In genomic region chr10:23796551-23797503, GRCm38 (mm10) we compare ENCODE assay signal across 8 mouse cellular contexts. TPM values are rescaled to one million over a fixed set of nuclear protein-coding genes. Genes with fewer than 3 reads are reported as not detected.
DNase-seq lines count a peak whose midpoint lies in the region; ATAC-seq lines count a peak whose summit lies in the region.

Gene Slc18b1 (plus strand): TSS chr10:23796986.

- H3K4me1 ChIP-seq in hindbrain, embryonic 16.5 days (ENCODE audit: control insufficient read depth, insufficient read depth, low read depth, low read length), result peaks cover 6% of the 10 kb centered on the region
- H3K4me1 ChIP-seq in megakaryocyte, embryonic 14.5 days, result peaks cover 7% of the 10 kb centered on the region; the same call in 1 of the 2 replicates

- H3K9ac ChIP-seq in hindbrain, embryonic 16.5 days (ENCODE audit: low read depth, low read length), result peak within 1 kb of the TSS; percentile 87

- intact Hi-C loops in gastrocnemius, postnatal 14 days (cut with DNase I; ENCODE audit: low total_unique reads), result no loop called here
- intact Hi-C loops in left cerebral cortex, postnatal 10 days (cut with DNase I), result no loop called here

- H3K9me3 ChIP-seq in hindbrain, embryonic 16.5 days (ENCODE audit: control insufficient read depth, low read length), result no peaks in the 10 kb centered on the region
- H3K9me3 ChIP-seq in megakaryocyte, embryonic 14.5 days, result peaks cover 12% of the 10 kb centered on the region

- ATAC-seq in hindbrain, embryonic 16.5 days, result peak; percentile 79

- DNase-seq in spleen, postnatal 10 days (ENCODE audit: low spot score in 2 of 2), result peak; percentile 22 to 26
- no peak for DNase-seq in spleen, adult 12 weeks (ENCODE audit: low spot score)
- peak; percentile 22 to 49 for DNase-seq in cerebellum, postnatal 4 days (ENCODE audit: low spot score in 2 of 2)
- DNase-seq in gastrocnemius, postnatal 14 days, result peak; percentile 42
- DNase-seq in left cerebral cortex, postnatal 10 days (ENCODE audit: extremely low spot score in 1 of 2, low spot score in 2 of 2), result peak in 1 of 2 experiments; percentile 45
- DNase-seq in right cerebral cortex, postnatal 4 days, result peak; percentile 52

- H3K27me3 ChIP-seq in hindbrain, embryonic 16.5 days (replicated peaks; ENCODE audit: control insufficient read depth, insufficient read depth, low read length), result no peaks in the 10 kb centered on the region
- peaks cover 5% of the 10 kb centered on the region for H3K27me3 ChIP-seq in megakaryocyte, embryonic 14.5 days (replicated peaks)

- H3K27ac ChIP-seq in hindbrain, embryonic 16.5 days (ENCODE audit: low read depth, low read length), result peak within 1 kb of the TSS; percentile 76

- H3K4me3 ChIP-seq in hindbrain, embryonic 16.5 days (ENCODE audit: low read length), result peak within 1 kb of the TSS; percentile 71
- H3K4me3 ChIP-seq in megakaryocyte, embryonic 14.5 days (replicated peaks), result peak within 1 kb of the TSS; percentile 87

- H3K36me3 ChIP-seq in hindbrain, embryonic 16.5 days (ENCODE audit: control insufficient read depth, insufficient read depth, low read length), result no peaks in the 10 kb centered on the region
- no peaks in the 10 kb centered on the region for H3K36me3 ChIP-seq in megakaryocyte, embryonic 14.5 days (replicated peaks; ENCODE audit: low read length)

- WGBS in hindbrain, embryonic 16.5 days, result 3% methylated on average over 43 of the region's 43 CpGs

- H3K4me2 ChIP-seq in hindbrain, embryonic 16.5 days (ENCODE audit: low read length), result peak within 1 kb of the TSS; percentile 66

RNA-seq across cellular contexts. Expression of gene Slc18b1, which starts in this region (rescaled TPM):
- total RNA-seq in gastrocnemius, postnatal 14 days (2021), result 10 to 100 TPM; 12.2 to 13.0 TPM
- 18.9 and 20.2 TPM in 2 replicates for polyA plus RNA-seq in hindbrain, embryonic 16.5 days (2015; fragmentation: Nextera tagmentation; extraction: Ambion mirVana)
- total RNA-seq in left cerebral cortex, postnatal 10 days (2021), result 10 to 100 TPM; 24.4 to 26.0 TPM
- not detected in 2 replicates for polyA plus RNA-seq in megakaryocyte, embryonic 14.5 days (2012; ENCODE audit: insufficient read depth, low replicate concordance)

Comparison
In these comparisons a context has a peak if more than half of its experiments do, and no peak if none do; other contexts are left out.
1. RNA of gene Slc18b1 (polyA plus RNA-seq): 18.9 to 20.2 TPM in hindbrain, embryonic 16.5 days; not detected in megakaryocyte, embryonic 14.5 days; every median in the first group is over 10 times any median in the second.